Mouse (Mus musculus) kidney, postnatal 4 days (tissue): ENCODE measurements around the gene Rbbp7.
A peak's percentile ranks its signal among the peaks of the same experiment; 100 is the strongest.

Source experiments
- DNase-seq, 2 experiments: peaks; one replicate each; pipeline ENCODE4 v3.0.0; 2021; ENCODE audit warnings: mixed read lengths in 2 of 2

The Rbbp7 gene

DNA sequence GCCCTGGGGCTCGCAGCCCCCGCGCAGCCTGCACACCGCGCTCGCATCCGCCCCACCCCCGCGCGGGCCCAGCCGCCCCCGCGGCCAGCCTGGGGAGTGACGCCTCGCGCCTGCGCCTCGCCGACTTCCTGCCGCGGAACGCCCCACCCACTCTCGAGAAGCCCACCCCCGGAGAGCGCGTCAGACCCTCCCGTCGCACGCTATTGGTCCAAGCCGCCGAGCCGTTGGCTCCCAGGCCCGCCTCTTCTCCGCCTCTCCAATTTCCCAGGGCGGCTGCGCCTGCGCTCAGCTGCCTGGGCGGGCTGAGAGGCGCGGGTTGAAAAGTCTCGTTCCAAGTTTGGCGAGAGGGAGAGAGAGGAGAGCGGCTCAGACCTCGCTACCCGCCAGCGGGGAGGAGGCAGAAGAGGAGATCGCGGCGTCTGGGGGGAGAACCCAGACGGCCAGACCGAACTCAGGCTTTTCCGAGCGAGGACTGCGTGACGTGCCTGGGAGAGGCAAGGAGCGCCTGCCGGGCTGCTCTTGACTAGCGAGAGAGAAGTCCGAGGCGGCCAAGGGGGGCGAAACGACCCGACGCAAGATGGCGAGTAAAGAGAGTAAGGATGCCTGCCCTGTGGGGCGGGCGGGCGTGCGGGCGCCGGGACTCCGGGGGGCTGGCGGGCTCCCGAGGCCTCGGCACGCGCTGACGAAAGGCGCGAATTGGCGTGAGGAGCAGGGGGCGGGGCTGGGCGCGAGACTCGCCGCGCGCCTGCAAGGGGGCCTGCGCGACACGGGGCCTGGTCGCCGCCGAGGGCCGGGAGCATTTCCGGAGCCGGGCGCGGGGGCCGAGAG, at the start of gene Rbbp7:
Gene Rbbp7, plus strand, starts transcription at position 288 of the 828 bp plus-strand sequence.
- peak; percentile 92 to 95 for DNase-seq

DNA sequence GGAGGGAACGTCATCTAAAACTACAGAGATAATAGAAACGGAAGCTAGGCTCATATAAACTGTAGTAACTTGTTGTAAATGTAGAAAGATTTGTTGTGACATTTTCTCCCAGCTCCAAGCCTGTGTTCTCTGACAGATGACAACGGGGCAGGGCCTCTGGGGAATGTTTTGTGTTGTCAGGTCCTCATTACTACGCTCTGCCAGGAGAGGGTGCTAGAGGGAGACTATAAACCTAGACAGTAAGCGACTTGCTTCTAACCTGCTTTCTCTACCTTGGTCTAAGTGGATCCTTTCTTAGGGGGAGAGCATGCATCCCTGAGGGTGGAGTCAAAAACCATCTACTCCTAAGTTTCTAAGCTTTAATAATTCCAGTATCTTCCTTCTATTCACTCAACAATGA, 42.4 kb upstream of the Rbbp7 start:
- peak; percentile 69 to 75 for DNase-seq

DNA sequence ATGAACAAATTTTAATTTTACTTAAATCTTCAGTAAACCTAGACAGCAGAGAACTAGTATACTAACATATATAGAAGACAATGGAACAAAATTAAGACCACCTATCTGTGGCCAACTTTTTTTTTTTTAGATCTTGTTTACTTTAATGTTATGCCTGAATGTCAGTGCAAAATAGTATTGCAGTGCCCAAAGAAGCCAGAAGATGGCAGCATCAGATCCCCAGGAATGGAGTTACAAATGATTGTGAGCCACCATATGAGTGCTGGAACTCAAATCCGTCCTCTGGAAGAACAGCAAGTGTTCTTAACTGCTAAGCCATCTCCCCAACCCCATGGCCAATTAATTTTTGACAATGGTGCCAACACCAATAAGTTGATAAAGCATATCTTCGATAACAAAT, 40.6 kb upstream of the Rbbp7 start:
- DNase-seq, result peak; percentile 40 to 56

GRCm38 (mm10) chrX:162727367-162727777, 32.8 kb upstream of the Rbbp7 start:
- peak; percentile 5 to 13 for DNase-seq

DNA sequence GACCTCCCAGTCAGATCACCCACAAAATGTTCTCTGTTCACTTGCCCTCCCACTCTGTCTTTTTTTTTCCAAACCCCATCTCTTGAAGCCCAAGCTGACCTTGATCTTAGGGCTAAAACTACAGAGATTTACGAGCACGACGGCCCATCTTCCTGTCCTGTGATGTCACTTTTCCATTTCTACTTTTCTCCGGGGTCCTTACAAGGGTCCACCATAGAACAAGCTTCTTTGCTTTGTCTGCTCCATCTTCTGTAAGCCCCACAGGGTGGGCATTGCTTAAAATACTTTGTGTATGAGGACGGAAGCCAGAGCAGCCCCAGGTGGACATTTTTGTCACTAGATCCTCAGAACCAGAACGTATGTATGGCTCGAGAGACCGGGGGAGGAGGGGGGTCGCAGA, 32.4 kb upstream of the Rbbp7 start:
- DNase-seq, result no peak

DNA sequence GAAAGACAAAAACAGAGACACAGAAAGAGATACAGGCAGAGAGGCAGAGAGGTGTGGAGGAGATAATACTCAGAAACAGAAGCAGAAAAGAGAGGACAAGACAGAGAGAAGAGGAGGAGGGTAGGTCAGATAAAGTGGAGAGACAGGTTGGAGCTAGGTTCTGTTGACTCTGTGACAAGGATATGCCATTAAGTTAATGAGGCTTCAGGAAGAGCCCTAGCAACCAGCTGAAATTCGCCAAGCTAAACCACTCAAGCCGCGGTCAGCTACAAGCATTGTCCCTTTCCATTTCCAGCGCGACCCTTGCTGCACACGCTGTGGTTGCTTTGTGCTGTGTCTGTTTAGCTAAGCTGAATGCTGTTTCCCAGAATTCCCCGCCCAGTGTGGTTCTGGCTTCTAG, 32.0 kb upstream of the Rbbp7 start:
- peak in 1 of 2 experiments; percentile 4 for DNase-seq

- no peak for DNase-seq
These were observed 30.2 kb upstream of the Rbbp7 start for GRCm38 (mm10) chrX:162730031-162730430.

- peak; percentile 73 to 81 for DNase-seq
These were observed 24.9 kb upstream of the Rbbp7 start for GRCm38 (mm10) chrX:162734997-162735929.

GRCm38 (mm10) chrX:162736140-162736659, 24.0 kb upstream of the Rbbp7 start:
- DNase-seq, result peak; percentile 22 to 65

DNA sequence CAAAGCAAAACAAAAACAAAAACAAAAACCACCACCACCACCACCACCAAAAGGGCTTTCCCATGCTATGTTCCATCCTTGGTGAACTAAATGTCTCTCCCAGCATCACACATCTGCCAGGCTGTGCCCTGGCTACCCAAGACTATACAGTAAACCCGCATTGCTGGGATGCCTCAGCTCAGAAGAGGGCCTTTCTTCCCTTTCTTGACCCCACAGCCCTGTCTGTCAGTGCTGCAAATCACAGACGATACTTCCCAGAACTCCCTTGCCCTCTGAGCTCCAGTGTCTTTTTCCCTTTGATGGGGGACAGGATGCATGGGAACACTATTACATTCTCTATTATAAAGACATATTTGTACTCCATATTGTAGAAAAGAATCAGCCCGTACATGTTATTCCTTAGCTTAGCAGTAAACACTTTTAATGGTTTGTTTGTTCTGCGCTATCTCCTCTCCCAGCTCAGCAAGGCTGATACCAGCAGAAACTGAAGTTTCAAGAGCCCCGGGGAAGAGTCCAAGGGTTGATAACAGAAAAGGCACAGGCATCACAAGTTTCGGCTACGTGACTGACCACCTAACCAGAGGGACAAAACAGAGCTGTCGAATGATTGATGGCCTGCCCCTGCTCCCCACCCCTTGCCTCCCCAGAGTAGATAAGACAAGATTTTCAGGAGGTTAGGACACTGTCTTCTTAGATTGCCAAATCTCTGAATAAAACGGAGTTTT, 11.3 kb upstream of the Rbbp7 start:
- DNase-seq, result no peak

- no peak for DNase-seq
These were observed 7.8 kb upstream of the Rbbp7 start for GRCm38 (mm10) chrX:162752418-162752817.

DNA sequence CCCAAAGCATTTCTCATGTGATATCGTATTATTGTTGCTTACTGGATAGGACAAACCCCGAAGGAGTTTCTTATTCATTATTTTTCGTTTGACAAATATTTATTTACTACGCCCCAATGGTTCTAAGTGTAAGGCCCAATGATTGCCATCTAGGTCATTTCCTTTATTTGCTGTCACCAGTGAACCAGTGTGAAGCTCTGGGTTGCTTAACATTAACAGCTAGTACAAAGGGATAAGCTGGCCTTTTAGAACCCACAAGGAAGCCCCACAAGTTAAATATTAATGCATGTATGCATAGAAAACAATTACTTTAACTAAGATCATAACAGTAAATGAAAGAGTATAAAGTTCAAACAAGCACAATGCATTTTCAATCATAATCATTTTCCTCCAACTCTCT, 5.9 kb upstream of the Rbbp7 start:
- no peak for DNase-seq

DNA sequence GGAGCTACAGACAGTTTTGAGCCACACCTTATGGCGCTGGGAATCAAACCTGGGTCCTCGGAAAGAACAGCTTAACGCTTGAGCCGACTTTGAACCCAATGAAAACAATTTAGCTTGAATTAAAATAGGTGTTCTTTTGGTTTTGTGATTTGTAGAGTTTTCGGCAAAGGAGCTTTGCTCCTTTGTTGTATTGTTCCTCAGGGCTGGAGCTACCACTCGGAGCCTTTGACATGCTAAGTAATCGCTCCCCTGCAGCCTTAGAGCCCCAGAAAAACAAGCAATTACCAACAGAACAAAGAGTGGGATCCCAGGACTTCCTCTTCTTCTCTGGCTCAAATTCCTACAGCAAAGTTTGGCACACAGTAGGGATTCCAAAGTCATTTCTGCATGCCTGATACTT, 4.1 kb upstream of the Rbbp7 start:
- DNase-seq, result no peak

GRCm38 (mm10) chrX:162759251-162760114, 719 bp upstream of the Rbbp7 start:
- DNase-seq, result peak; percentile 38 to 60

- DNase-seq, result peak; percentile 41 to 69
These were observed 835 bp downstream of the Rbbp7 start for GRCm38 (mm10) chrX:162760958-162761515.

DNA sequence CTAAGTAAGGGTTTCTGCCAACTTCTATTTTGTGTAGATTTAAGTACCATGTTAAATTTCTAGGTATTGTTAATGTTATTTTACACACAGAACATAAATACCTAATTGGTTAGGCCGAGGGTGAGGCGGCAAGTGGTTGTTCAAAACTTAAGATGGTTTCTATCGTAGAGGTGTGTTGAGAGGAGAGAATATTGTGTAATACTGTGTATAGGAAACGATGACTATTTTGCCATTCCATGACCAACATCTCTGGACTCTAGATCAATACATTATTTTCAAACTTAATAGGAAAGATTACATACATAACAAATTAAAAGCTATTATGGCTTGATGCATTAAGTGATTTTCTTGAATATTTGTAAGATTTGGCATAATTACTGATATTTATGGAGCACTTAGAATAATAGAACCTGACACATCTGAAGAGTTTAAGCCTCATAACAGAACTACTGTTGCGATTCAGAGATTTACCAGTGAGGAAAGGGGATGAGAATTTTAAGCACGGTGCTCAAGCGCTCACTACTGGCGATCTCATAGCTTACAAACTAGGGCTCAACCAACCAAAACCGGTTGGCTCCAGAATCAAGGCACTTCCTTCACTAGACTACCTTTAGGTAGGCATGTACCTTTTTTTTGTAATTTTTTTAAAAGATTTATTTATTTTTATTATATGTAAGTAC, 1.7 kb downstream of the Rbbp7 start:
- DNase-seq, result peak in 1 of 2 experiments; percentile 4

GRCm38 (mm10) chrX:162770726-162771125, 10.5 kb downstream of the Rbbp7 start:
- no peak for DNase-seq

- DNase-seq, result no peak
These were observed 28.2 kb downstream of the Rbbp7 start for GRCm38 (mm10) chrX:162788372-162788771.

GRCm38 (mm10) chrX:162791392-162791791, 31.2 kb downstream of the Rbbp7 start:
- peak; percentile 4 to 8 for DNase-seq

GRCm38 (mm10) chrX:162800371-162800770, 40.2 kb downstream of the Rbbp7 start:
- DNase-seq, result peak; percentile 54 to 71

- DNase-seq, result no peak
These were observed 67.8 kb downstream of the Rbbp7 start for GRCm38 (mm10) chrX:162828016-162828415.
